Mouse (Mus musculus) myocyte (in vitro differentiated cells): ENCODE data around the gene Npas1.

Source experiments
- CEBPB ChIP-seq: IDR thresholded peaks from 2 replicates; pipeline ENCODE4 v1.6.1; 2011; ENCODE audit warnings: mild to moderate bottlenecking, moderate library complexity; ENCODE audit not compliant: poor library complexity, insufficient read depth, severe bottlenecking
- E2F4 ChIP-seq: IDR thresholded peaks from one replicate; pipeline ENCODE4 v1.6.1; 2011; ENCODE audit warnings: mild to moderate bottlenecking, control low read depth, moderate library complexity; ENCODE audit not compliant: insufficient read depth
- MAX ChIP-seq: IDR thresholded peaks from one replicate; pipeline ENCODE4 v1.6.1; 2011; ENCODE audit warnings: low read depth, mild to moderate bottlenecking, control low read depth
- MYOD1 ChIP-seq, 3 experiments: IDR thresholded peaks; one replicate each; pipeline ENCODE4 v1.6.1; 2011; ENCODE audit warnings: control low read depth in 2 of 3, low read depth in 2 of 3, mild to moderate bottlenecking in 2 of 3, moderate library complexity in 1 of 3; ENCODE audit not compliant: insufficient read length in 2 of 3, control insufficient read depth in 1 of 3
- MYOG ChIP-seq, 3 experiments: IDR thresholded peaks; one replicate each; pipeline ENCODE4 v1.6.1; 2011; ENCODE audit warnings: control low read depth in 2 of 3, low read depth in 2 of 3, mild to moderate bottlenecking in 2 of 3; ENCODE audit not compliant: insufficient read length in 2 of 3, control insufficient read depth in 1 of 3, insufficient read depth in 1 of 3
- POLR2A ChIP-seq: IDR thresholded peaks from one replicate; pipeline ENCODE4 v1.6.1; 2011; ENCODE audit warnings: low read depth, mild to moderate bottlenecking, control low read depth, moderate library complexity; ENCODE audit not compliant: insufficient read length
- REST ChIP-seq: IDR thresholded peaks from one replicate; pipeline ENCODE4 v1.6.1; 2011; ENCODE audit warnings: mild to moderate bottlenecking, control low read depth, moderate library complexity; ENCODE audit not compliant: insufficient read depth, insufficient read length
- SRF ChIP-seq: IDR thresholded peaks from one replicate; pipeline ENCODE4 v1.6.1; 2011; ENCODE audit warnings: low read depth; ENCODE audit not compliant: control insufficient read depth, insufficient read length
- TCF3 ChIP-seq: IDR thresholded peaks from one replicate; pipeline ENCODE4 v1.6.1; 2011; ENCODE audit warnings: low read depth, control low read depth; ENCODE audit not compliant: insufficient read length
- USF1 ChIP-seq: IDR thresholded peaks from one replicate; pipeline ENCODE4 v1.6.1; 2011; ENCODE audit warnings: low read depth, mild to moderate bottlenecking, control low read depth, moderate library complexity

DNA sequence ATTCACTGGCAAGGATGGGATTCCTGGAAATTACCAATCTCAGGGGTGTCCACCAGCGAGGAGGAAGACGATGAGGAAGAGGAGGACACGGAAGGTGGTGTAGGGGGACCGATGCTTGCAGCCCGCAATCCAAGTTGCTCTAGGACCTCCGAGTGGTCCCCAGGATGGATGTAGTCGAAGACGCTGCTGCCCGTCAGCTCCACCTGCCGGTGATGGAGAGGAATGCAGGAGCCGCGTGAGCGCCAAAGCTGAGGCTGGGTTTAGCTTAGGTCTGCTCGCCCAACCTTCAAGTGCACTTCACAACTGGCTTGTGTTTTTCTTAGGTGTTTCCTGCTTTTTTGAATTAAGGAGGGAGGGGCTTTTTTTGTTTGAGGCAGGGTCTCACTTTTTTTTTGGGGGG is 14.3 kb downstream of the Npas1 start:
- TF ChIP-seq USF1 (no peak), POLR2A (no peak), MAX (no peak), REST (no peak), TCF3 (no peak), SRF (no peak), E2F4 (no peak), MYOD1 (IDR thresholded peaks at IDR 0.05; ENCODE audit: control insufficient read depth in 1 of 3, insufficient read length in 2 of 3, low read depth in 2 of 3) (no peak), CEBPB (no peak), MYOG (IDR thresholded peaks at IDR 0.05; ENCODE audit: control insufficient read depth in 1 of 3, insufficient read depth in 1 of 3, insufficient read length in 2 of 3, low read depth in 2 of 3) (no peak)
